Mouse (Mus musculus) myocyte (in vitro differentiated cells): Measurements from ENCODE around the gene Rhoa.

Experiments
- CEBPB ChIP-seq: IDR thresholded peaks from 2 replicates; pipeline ENCODE4 v1.6.1; 2011; ENCODE audit warnings: mild to moderate bottlenecking, moderate library complexity; ENCODE audit not compliant: poor library complexity, insufficient read depth, severe bottlenecking
- E2F4 ChIP-seq: IDR thresholded peaks from one replicate; pipeline ENCODE4 v1.6.1; 2011; ENCODE audit warnings: mild to moderate bottlenecking, control low read depth, moderate library complexity; ENCODE audit not compliant: insufficient read depth
- MAX ChIP-seq: IDR thresholded peaks from one replicate; pipeline ENCODE4 v1.6.1; 2011; ENCODE audit warnings: low read depth, mild to moderate bottlenecking, control low read depth
- MYOD1 ChIP-seq, 3 experiments: IDR thresholded peaks; one replicate each; pipeline ENCODE4 v1.6.1; 2011; ENCODE audit warnings: control low read depth in 2 of 3, low read depth in 2 of 3, mild to moderate bottlenecking in 2 of 3, moderate library complexity in 1 of 3; ENCODE audit not compliant: insufficient read length in 2 of 3, control insufficient read depth in 1 of 3
- MYOG ChIP-seq, 3 experiments: IDR thresholded peaks; one replicate each; pipeline ENCODE4 v1.6.1; 2011; ENCODE audit warnings: control low read depth in 2 of 3, low read depth in 2 of 3, mild to moderate bottlenecking in 2 of 3; ENCODE audit not compliant: insufficient read length in 2 of 3, control insufficient read depth in 1 of 3, insufficient read depth in 1 of 3
- POLR2A ChIP-seq: IDR thresholded peaks from one replicate; pipeline ENCODE4 v1.6.1; 2011; ENCODE audit warnings: low read depth, mild to moderate bottlenecking, control low read depth, moderate library complexity; ENCODE audit not compliant: insufficient read length
- POLR2AphosphoS2 ChIP-seq: IDR thresholded peaks from one replicate; pipeline ENCODE4 v1.6.1; 2011; ENCODE audit warnings: low read depth, control low read depth; ENCODE audit not compliant: insufficient read length
- REST ChIP-seq: IDR thresholded peaks from one replicate; pipeline ENCODE4 v1.6.1; 2011; ENCODE audit warnings: mild to moderate bottlenecking, control low read depth, moderate library complexity; ENCODE audit not compliant: insufficient read depth, insufficient read length
- SRF ChIP-seq: IDR thresholded peaks from one replicate; pipeline ENCODE4 v1.6.1; 2011; ENCODE audit warnings: low read depth; ENCODE audit not compliant: control insufficient read depth, insufficient read length
- TCF12 ChIP-seq: IDR thresholded peaks from one replicate; pipeline ENCODE4 v1.6.1; 2011; ENCODE audit warnings: mild to moderate bottlenecking, control low read depth; ENCODE audit not compliant: poor library complexity, insufficient read depth, severe bottlenecking
- USF1 ChIP-seq: IDR thresholded peaks from one replicate; pipeline ENCODE4 v1.6.1; 2011; ENCODE audit warnings: low read depth, mild to moderate bottlenecking, control low read depth, moderate library complexity

DNA sequence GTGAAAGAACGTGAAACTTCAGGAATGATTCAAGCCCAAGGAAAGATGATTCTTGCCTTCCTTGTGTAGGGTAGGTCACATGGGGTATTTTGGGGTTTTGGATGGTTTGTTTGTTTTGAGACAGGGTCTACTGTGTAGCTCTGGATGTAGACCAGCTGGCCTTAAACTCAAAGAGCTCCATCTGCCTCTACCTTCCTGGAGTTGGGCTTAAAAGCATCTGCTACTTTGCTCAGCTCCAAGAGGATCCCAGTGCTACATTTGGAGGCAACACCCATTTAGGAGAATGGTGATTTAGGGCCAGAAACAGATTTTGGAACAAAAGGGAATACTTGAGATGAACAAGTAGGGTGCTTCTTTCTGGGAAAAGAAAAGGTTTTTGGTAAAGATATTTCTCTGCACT lies 18.9 kb downstream of the Rhoa start:
- TF ChIP-seq POLR2A (no peak), MAX (no peak), POLR2AphosphoS2 (no peak), MYOG (IDR thresholded peaks at IDR 0.05; ENCODE audit: control insufficient read depth in 1 of 3, insufficient read depth in 1 of 3, insufficient read length in 2 of 3, low read depth in 2 of 3) (no peak), CEBPB (no peak), MYOD1 (IDR thresholded peaks at IDR 0.05; ENCODE audit: control insufficient read depth in 1 of 3, insufficient read length in 2 of 3, low read depth in 2 of 3) (no peak), USF1 (no peak), SRF (no peak), E2F4 (no peak), TCF12 (no peak), REST (no peak)
